Mouse (Mus musculus) adrenal gland, adult 18-20 months (tissue): ENCODE measurements around the gene Prrxl1. TPM values are rescaled to one million over a fixed set of nuclear protein-coding genes. Genes with fewer than 3 reads are reported as not detected.

Experiments
- total RNA-seq, 2 experiments: library from RNA; stranded (reverse); gene quantifications; 1 replicate in 1 of 2; 2 replicates in 1 of 2; pipeline ENCODE4 v1.2.3; 2021

Prrxl1 gene
- total RNA-seq, 2 experiments from 2014 or later = 1.2 to 1.9 TPM

Other genes starting within 250 kb of the Prrxl1 start
- not detected for gene 1700024G13Rik, start 211.0 kb upstream of the Prrxl1 start, total RNA-seq
- not detected for gene Slc18a3, start 134.6 kb upstream of the Prrxl1 start, total RNA-seq
- gene Chat, start 133.4 kb upstream of the Prrxl1 start, total RNA-seq = not detected
- gene Ercc6, start 85.9 kb upstream of the Prrxl1 start, total RNA-seq = 10 to 100 TPM; 12.2 to 13.5 TPM
- under 1 TPM in 1 of 2 experiments, not detected in 1; 0.22 TPM for gene 3425401B19Rik, start 85.9 kb downstream of the Prrxl1 start, total RNA-seq
- 1 to 10 TPM; 2.2 to 2.3 TPM for gene Tmem273, start 186.6 kb downstream of the Prrxl1 start, total RNA-seq
- under 1 TPM in 1 of 2 experiments, not detected in 1; 0.29 TPM for gene Fam170b, start 234.6 kb downstream of the Prrxl1 start, total RNA-seq